Mouse (Mus musculus): ENCODE measurements around the gene Adamts1. TPM values are rescaled to one million over a fixed set of nuclear protein-coding genes. Genes with fewer than 3 reads are reported as not detected.

Adamts1 gene
- total and polyA plus RNA-seq, 2 experiments from 2014 or later: 9.8 to 38.0 TPM

- H3K36me3 ChIP-seq (ENCODE audit: insufficient read depth, low read length): peaks cover 23% of the 10 kb centered on the region
- DNase-seq (ENCODE audit: low spot score): no peak
- H3K4me1 ChIP-seq (ENCODE audit: insufficient read depth, low read length): 0 out of 2 replicates have a peak, but pooled peaks cover 8% of the 10 kb centered on the region
- H3K4me3 ChIP-seq (ENCODE audit: low read length): peak overlapping the region; percentile 76
- H3K27me3 ChIP-seq (ENCODE audit: insufficient read depth, low read length): no peaks in the 10 kb centered on the region
- H3K9ac ChIP-seq (replicated peaks; ENCODE audit: low read length): no peak overlapping the region
- ATAC-seq: no peak
- peak overlapping the region; percentile 100 for H3K4me2 ChIP-seq (ENCODE audit: low read depth, low read length)
- no peak overlapping the region for H3K27ac ChIP-seq
- no peak for TF ChIP-seq CTCF (IDR thresholded peaks at IDR 0.05; ENCODE audit: low read depth)
- no peaks in the 10 kb centered on the region for H3K9me3 ChIP-seq (ENCODE audit: low read length)
- 71% methylated on average over 9 of the region's 9 CpGs for WGBS
Measured at GRCm38 (mm10) chr16:85799971-85800370, 2.9 kb downstream of the Adamts1 start.

DNA sequence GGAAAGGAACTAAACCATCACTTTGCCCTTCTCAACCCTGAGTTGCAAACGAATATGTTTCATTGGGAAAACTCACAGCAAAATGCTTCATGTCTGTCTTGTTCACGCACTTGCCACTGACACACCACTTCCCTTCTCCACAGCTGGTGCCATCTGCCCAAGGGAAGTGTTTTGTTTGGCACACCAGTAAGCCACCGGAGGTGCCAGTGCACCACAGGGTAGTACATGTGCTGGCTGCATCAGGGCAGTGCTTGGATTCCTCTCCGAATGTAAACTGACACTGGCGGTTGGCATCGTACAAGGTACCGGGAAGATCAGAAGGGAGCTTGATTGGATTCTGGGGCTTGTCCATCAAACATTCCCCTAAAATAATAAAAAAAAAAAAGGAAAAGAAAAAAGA lies 4.6 kb downstream of the Adamts1 start:
- Histone ChIP-seq H3K9ac (replicated peaks; ENCODE audit: low read length) (no peak overlapping the region), H3K36me3 (ENCODE audit: insufficient read depth, low read length) (peaks cover 24% of the 10 kb centered on the region), H3K9me3 (ENCODE audit: low read length) (no peaks in the 10 kb centered on the region), H3K4me1 (ENCODE audit: insufficient read depth, low read length) (0 out of 2 replicates have a peak, but pooled peaks cover 3% of the 10 kb centered on the region), H3K27me3 (ENCODE audit: insufficient read depth, low read length) (no peaks in the 10 kb centered on the region), H3K4me2 (ENCODE audit: low read depth, low read length) (peak overlapping the region; percentile 100; the same call in 1 of the 2 replicates), H3K4me3 (ENCODE audit: low read length) (no peak overlapping the region), H3K27ac (no peak overlapping the region)
- ATAC-seq: no peak
- DNase-seq (ENCODE audit: low spot score): no peak
- 72% methylated on average over 7 of the region's 7 CpGs for WGBS
- TF ChIP-seq CTCF (IDR thresholded peaks at IDR 0.05; ENCODE audit: low read depth): no peak

- no peaks in the 10 kb centered on the region for H3K27me3 ChIP-seq (ENCODE audit: insufficient read depth, low read length)
- peaks cover 24% of the 10 kb centered on the region for H3K36me3 ChIP-seq (ENCODE audit: insufficient read depth, low read length)
- no peak for TF ChIP-seq CTCF (IDR thresholded peaks at IDR 0.05; ENCODE audit: low read depth)
- no peak overlapping the region for H3K4me3 ChIP-seq (ENCODE audit: low read length)
- H3K4me2 ChIP-seq (ENCODE audit: low read depth, low read length): no peak overlapping the region
- 0 out of 2 replicates have a peak, but pooled peaks cover 3% of the 10 kb centered on the region for H3K4me1 ChIP-seq (ENCODE audit: insufficient read depth, low read length)
- WGBS: 98% methylated on average over 4 of the region's 4 CpGs
- no peak overlapping the region for H3K27ac ChIP-seq
- no peak for DNase-seq (ENCODE audit: low spot score)
- no peaks in the 10 kb centered on the region for H3K9me3 ChIP-seq (ENCODE audit: low read length)
- H3K9ac ChIP-seq (replicated peaks; ENCODE audit: low read length): no peak overlapping the region
- no peak for ATAC-seq
Measured at GRCm38 (mm10) chr16:85797161-85797560, 5.8 kb downstream of the Adamts1 start.

GRCm38 (mm10) chr16:85795731-85796130 lies 7.2 kb downstream of the Adamts1 start:
- H3K27ac ChIP-seq: no peak overlapping the region
- H3K9ac ChIP-seq (replicated peaks; ENCODE audit: low read length): no peak overlapping the region
- H3K4me2 ChIP-seq (ENCODE audit: low read depth, low read length): no peak overlapping the region
- no peak for TF ChIP-seq CTCF (IDR thresholded peaks at IDR 0.05; ENCODE audit: low read depth)
- no peak overlapping the region for H3K4me3 ChIP-seq (ENCODE audit: low read length)
- H3K4me1 ChIP-seq (ENCODE audit: insufficient read depth, low read length): no peaks in the 10 kb centered on the region
- H3K9me3 ChIP-seq (ENCODE audit: low read length): no peaks in the 10 kb centered on the region
- peaks cover 24% of the 10 kb centered on the region for H3K36me3 ChIP-seq (ENCODE audit: insufficient read depth, low read length)
- ATAC-seq (no peak), DNase-seq (ENCODE audit: low spot score) (no peak)
- no peaks in the 10 kb centered on the region for H3K27me3 ChIP-seq (ENCODE audit: insufficient read depth, low read length)
- WGBS: 96% methylated on average over 7 of the region's 7 CpGs

- Histone ChIP-seq H3K9ac (replicated peaks; ENCODE audit: low read length) (no peak overlapping the region), H3K4me1 (ENCODE audit: insufficient read depth, low read length) (no peaks in the 10 kb centered on the region), H3K27ac (no peak overlapping the region), H3K4me3 (ENCODE audit: low read length) (no peak overlapping the region), H3K9me3 (ENCODE audit: low read length) (no peaks in the 10 kb centered on the region), H3K4me2 (ENCODE audit: low read depth, low read length) (no peak overlapping the region), H3K36me3 (ENCODE audit: insufficient read depth, low read length) (peaks cover 21% of the 10 kb centered on the region), H3K27me3 (ENCODE audit: insufficient read depth, low read length) (no peaks in the 10 kb centered on the region)
- DNase-seq (ENCODE audit: low spot score): no peak
- no peak for ATAC-seq
- 82% methylated on average over 4 of the region's 4 CpGs for WGBS
- TF ChIP-seq CTCF (IDR thresholded peaks at IDR 0.05; ENCODE audit: low read depth): no peak
Measured at GRCm38 (mm10) chr16:85793166-85793830, 9.6 kb downstream of the Adamts1 start.

DNA sequence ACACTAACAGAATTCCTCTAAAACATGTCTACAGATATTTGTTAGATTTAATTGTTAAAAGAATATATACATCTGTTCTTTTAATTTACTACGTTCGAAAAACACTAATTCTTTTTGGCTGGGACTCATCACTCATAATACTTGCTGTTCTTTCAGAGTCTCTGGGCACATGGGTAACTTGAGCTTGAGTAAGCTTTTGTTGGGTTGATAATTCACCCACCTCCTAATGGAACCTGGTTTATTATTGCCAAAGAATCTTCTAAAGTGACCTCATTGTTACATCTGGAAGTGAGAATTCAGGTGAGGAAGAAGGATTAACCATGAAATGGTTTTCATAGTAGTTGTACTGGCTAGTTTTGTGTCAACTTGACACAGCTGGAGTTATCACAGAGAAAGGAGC lies 21.8 kb downstream of the Adamts1 start:
- Histone ChIP-seq H3K9me3 (ENCODE audit: low read length) (no peaks in the 10 kb centered on the region), H3K9ac (replicated peaks; ENCODE audit: low read length) (no peak overlapping the region), H3K4me2 (ENCODE audit: low read depth, low read length) (no peak overlapping the region), H3K4me3 (ENCODE audit: low read length) (no peak overlapping the region), H3K36me3 (ENCODE audit: insufficient read depth, low read length) (no peaks in the 10 kb centered on the region), H3K4me1 (ENCODE audit: insufficient read depth, low read length) (no peaks in the 10 kb centered on the region), H3K27ac (no peak overlapping the region), H3K27me3 (ENCODE audit: insufficient read depth, low read length) (no peaks in the 10 kb centered on the region)
- TF ChIP-seq CTCF (IDR thresholded peaks at IDR 0.05; ENCODE audit: low read depth): no peak
- ATAC-seq: no peak
- DNase-seq (ENCODE audit: low spot score): no peak
- WGBS: 88% methylated on average over 2 of the region's 2 CpGs

DNA sequence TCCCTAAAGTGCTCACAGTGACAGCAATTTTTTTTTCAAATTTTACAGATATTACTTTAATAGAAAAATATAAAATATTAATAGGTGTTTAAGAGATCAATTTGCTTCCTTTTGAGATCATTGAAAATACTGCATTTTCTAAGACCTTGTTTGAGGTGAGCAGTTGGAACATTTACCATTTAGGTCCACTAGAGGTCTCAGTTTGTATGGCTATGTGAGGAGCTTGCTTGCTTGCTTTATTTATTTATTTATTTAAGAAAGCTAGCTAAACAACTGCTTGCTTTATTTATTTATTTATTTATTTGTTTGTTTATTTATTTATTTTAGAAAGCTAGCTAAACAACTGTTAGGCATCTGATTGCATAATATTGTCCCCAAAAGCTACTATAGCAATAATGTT lies 23.1 kb downstream of the Adamts1 start:
- Histone ChIP-seq H3K27me3 (ENCODE audit: insufficient read depth, low read length) (no peaks in the 10 kb centered on the region), H3K9ac (replicated peaks; ENCODE audit: low read length) (no peak overlapping the region), H3K4me2 (ENCODE audit: low read depth, low read length) (no peak overlapping the region), H3K4me1 (ENCODE audit: insufficient read depth, low read length) (no peaks in the 10 kb centered on the region), H3K4me3 (ENCODE audit: low read length) (no peak overlapping the region), H3K27ac (no peak overlapping the region), H3K36me3 (ENCODE audit: insufficient read depth, low read length) (no peaks in the 10 kb centered on the region), H3K9me3 (ENCODE audit: low read length) (no peaks in the 10 kb centered on the region)
- DNase-seq (ENCODE audit: low spot score) (peak; percentile 72), ATAC-seq (0 out of 2 replicates have a peak, but pooled peaks have one; percentile 64)
- peak; percentile 71 for TF ChIP-seq CTCF (IDR thresholded peaks at IDR 0.05; ENCODE audit: low read depth)
